Mouse (Mus musculus) lung, postnatal 0 days (tissue): ENCODE measurements at regions not wholly inside any gene's neighbourhood (a gene's known extent, or its start where the extent isn't known, plus 50 kb on each side); places are given as distances from the start of the nearest gene placed in this dataset.

Experiments used
- CTCF ChIP-seq: IDR thresholded peaks from 2 replicates; pipeline ENCODE4 v1.5.1; 2016; ENCODE audit warnings: antibody characterized with exemption, mild to moderate bottlenecking
- EP300 ChIP-seq: IDR thresholded peaks from 2 replicates; pipeline ENCODE4 v1.6.1; 2016; ENCODE audit warnings: antibody characterized with exemption, mild to moderate bottlenecking, control low read depth

DNA sequence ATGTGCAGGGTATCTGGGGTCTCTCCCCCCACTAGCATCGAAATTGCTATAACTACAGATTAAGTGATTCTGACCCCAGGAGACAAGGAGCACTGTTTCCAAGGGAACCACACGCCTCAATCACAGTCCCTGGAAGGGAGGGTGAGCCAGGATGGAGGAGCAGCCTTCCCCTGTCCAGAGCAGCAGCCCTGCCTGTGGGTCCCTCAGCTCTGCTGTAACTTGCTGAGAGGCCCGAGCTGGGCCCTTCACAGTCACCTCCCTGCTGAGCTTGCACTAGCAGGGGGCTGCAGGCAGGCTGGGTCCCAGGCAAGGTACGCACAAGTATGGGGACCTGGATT, 62.4 kb upstream of the Unc5b start:
- TF ChIP-seq CTCF, result no peak
- TF ChIP-seq EP300, result no peak
